Mouse (Mus musculus): ENCODE data around the gene 0610009B22Rik.

- no peak for TF ChIP-seq USF1 (IDR thresholded peaks at IDR 0.05; ENCODE audit: low read depth)
- TF ChIP-seq POLR2A (IDR thresholded peaks at IDR 0.05; ENCODE audit: insufficient read length, low read depth), result no peak
- TF ChIP-seq MAX (IDR thresholded peaks at IDR 0.05; ENCODE audit: low read depth), result no peak
- no peak for TF ChIP-seq MYOD1 (IDR thresholded peaks at IDR 0.05; ENCODE audit: control insufficient read depth in 1 of 3, insufficient read length in 2 of 3, low read depth in 2 of 3)
- TF ChIP-seq E2F4 (IDR thresholded peaks at IDR 0.05; ENCODE audit: insufficient read depth), result no peak
- TF ChIP-seq POLR2AphosphoS2 (IDR thresholded peaks at IDR 0.05; ENCODE audit: insufficient read length, low read depth), result no peak
- no peak for TF ChIP-seq TCF3 (IDR thresholded peaks at IDR 0.05; ENCODE audit: insufficient read length, low read depth)
- TF ChIP-seq MYOG (IDR thresholded peaks at IDR 0.05; ENCODE audit: control insufficient read depth in 1 of 3, insufficient read depth in 1 of 3, insufficient read length in 2 of 3, low read depth in 2 of 3), result no peak
- TF ChIP-seq TCF12 (IDR thresholded peaks at IDR 0.05; ENCODE audit: insufficient read depth, poor library complexity, severe bottlenecking), result no peak
Observed at GRCm38 (mm10) chr11:51654891-51655290, 33.8 kb downstream of the 0610009B22Rik start.
